Mouse (Mus musculus) heart, embryonic 14.5 days (tissue): ENCODE results near the gene Cyth2. TPM values are rescaled to one million over a fixed set of nuclear protein-coding genes. Genes with fewer than 3 reads are reported as not detected.

Experiments used
- ATAC-seq: fragments of 200-750 bp; cut with Nextera tagmentation; 2 replicates; pipeline ENCODE4 v1.8.0; 2017; ENCODE audit warnings: low read depth, moderate TSS enrichment; ENCODE audit not compliant: insufficient number of reproducible peaks, insufficient read depth, low FRiP score
- H3K27ac ChIP-seq, 2 experiments: fragments of 200-500 bp in 1 of 2; fragments of 300-500 bp in 1 of 2; sonication (generic) in 1 of 2; replicated peaks in 1 of 2; 2 replicates each; pipeline ENCODE4 v1.5.1; 2012 to 2014; ENCODE audit warnings: low read depth in 2 of 2, low read length in 2 of 2, control low read depth in 1 of 2, mild to moderate bottlenecking in 1 of 2, mixed read lengths in 1 of 2; ENCODE audit not compliant: control insufficient read depth in 1 of 2, insufficient read depth in 1 of 2
- H3K27me3 ChIP-seq: fragments of 300-500 bp; sonication (generic); 2 replicates; pipeline ENCODE4 v1.6.1; 2014; ENCODE audit warnings: mild to moderate bottlenecking, low read length, control low read depth; ENCODE audit not compliant: control insufficient read depth, insufficient read depth
- H3K36me3 ChIP-seq: fragments of 300-500 bp; sonication (generic); 2 replicates; pipeline ENCODE4 v1.6.1; 2014; ENCODE audit warnings: mild to moderate bottlenecking, control low read depth, low read length, mixed read lengths; ENCODE audit not compliant: control insufficient read depth, insufficient read depth
- H3K4me1 ChIP-seq, 2 experiments: fragments of 200-500 bp in 1 of 2; fragments of 300-500 bp in 1 of 2; sonication (generic) in 1 of 2; 2 replicates each; pipeline ENCODE4 v1.6.1; 2012 to 2014; ENCODE audit warnings: low read length in 2 of 2, control low read depth in 1 of 2, mixed read lengths in 1 of 2; ENCODE audit not compliant: control insufficient read depth in 2 of 2, insufficient read depth in 2 of 2
- H3K4me2 ChIP-seq: fragments of 300-500 bp; sonication (generic); 2 replicates; pipeline ENCODE4 v1.6.1; 2014; ENCODE audit warnings: mild to moderate bottlenecking, low read length
- H3K4me3 ChIP-seq, 2 experiments: fragments of 200-500 bp in 1 of 2; fragments of 300-500 bp in 1 of 2; sonication (generic) in 1 of 2; 2 replicates each; pipeline ENCODE4 v1.5.1; 2012 to 2014; ENCODE audit warnings: low read length in 2 of 2, mild to moderate bottlenecking in 2 of 2, control low read depth in 1 of 2, low read depth in 1 of 2, moderate library complexity in 1 of 2; ENCODE audit not compliant: control insufficient read depth in 1 of 2, insufficient read depth in 1 of 2
- H3K9ac ChIP-seq: fragments of 300-500 bp; sonication (generic); 2 replicates; pipeline ENCODE4 v1.6.1; 2014; ENCODE audit warnings: mild to moderate bottlenecking, low read length
- H3K9me3 ChIP-seq: fragments of 300-500 bp; sonication (generic); 2 replicates; pipeline ENCODE4 v1.6.1; 2016; ENCODE audit warnings: low read length, control low read depth; ENCODE audit not compliant: control insufficient read depth
- WGBS: fragments of 180-500 bp; shearing (Covaris S2); extraction: QIAGEN DNeasy Blood & Tissue Kit; methylation state at CpG from one replicate; pipeline ENCODE4 v1.1.7; 2014; 5-methylcytosine and 5-hydroxymethylcytosine counted together
- polyA plus RNA-seq: library from polyadenylated mRNA; unstranded; fragments of >200 nt; fragmentation: Nextera tagmentation; extraction: Ambion mirVana; gene quantifications from 2 replicates; pipeline ENCODE4 v1.2.1, GENCODE M21; 2014

Cyth2 gene
- polyA plus RNA-seq, 1 experiment from 2014 or later: 89.7 TPM

- no peak for ATAC-seq
- H3K27me3 ChIP-seq: 0 out of 2 replicates have a peak, but pooled peaks cover 5% of the 10 kb centered on the region
- H3K36me3 ChIP-seq: no peaks in the 10 kb centered on the region
- H3K27ac ChIP-seq: no peak overlapping the region
- H3K4me1 ChIP-seq: no peaks in the 10 kb centered on the region
- WGBS: 90% methylated on average over 6 of the region's 6 CpGs
- H3K9me3 ChIP-seq: peaks cover 3% of the 10 kb centered on the region; the same call in 1 of the 2 replicates
- H3K4me3 ChIP-seq: no peak overlapping the region
- no peak overlapping the region for H3K9ac ChIP-seq
- H3K4me2 ChIP-seq: no peak overlapping the region
Measured at GRCm38 (mm10) chr7:45767500-45767899, 46.9 kb downstream of the Cyth2 start.

DNA sequence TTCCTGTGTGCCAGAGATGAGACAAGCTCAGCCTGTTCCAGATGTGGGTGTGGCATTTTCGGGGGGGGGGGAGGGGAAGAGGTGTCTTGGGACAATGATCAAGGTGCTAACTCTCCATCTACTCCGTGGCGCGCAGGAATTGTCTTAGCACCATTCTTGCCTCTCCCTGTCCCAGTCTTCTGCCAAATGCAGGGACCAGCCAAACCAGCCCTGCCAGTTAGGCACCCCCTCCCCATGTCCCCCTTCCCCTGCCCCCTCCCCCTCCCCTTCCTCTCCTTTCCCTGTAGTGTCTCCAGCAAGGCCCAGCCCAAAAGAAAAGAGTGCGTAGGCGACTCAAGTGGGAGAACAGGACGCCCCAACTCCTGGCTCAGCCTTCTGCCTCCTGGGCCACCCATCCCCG is 47.6 kb downstream of the Cyth2 start:
- Histone ChIP-seq H3K4me3 (no peak overlapping the region), H3K9me3 (peaks cover 3% of the 10 kb centered on the region; the same call in 1 of the 2 replicates), H3K4me1 (no peaks in the 10 kb centered on the region), H3K27ac (no peak overlapping the region), H3K9ac (no peak overlapping the region), H3K36me3 (no peaks in the 10 kb centered on the region), H3K4me2 (no peak overlapping the region), H3K27me3 (0 out of 2 replicates have a peak, but pooled peaks cover 5% of the 10 kb centered on the region)
- no peak for ATAC-seq
- WGBS: 47% methylated on average over 8 of the region's 8 CpGs

GRCm38 (mm10) chr7:45765995-45766394 is 48.4 kb downstream of the Cyth2 start:
- no peaks in the 10 kb centered on the region for H3K36me3 ChIP-seq
- peaks cover 5% of the 10 kb centered on the region; the same call in 1 of the 2 replicates for H3K27me3 ChIP-seq
- H3K9me3 ChIP-seq: peaks cover 3% of the 10 kb centered on the region; the same call in 1 of the 2 replicates
- WGBS: 51% methylated on average over 7 of the region's 8 CpGs
- no peak overlapping the region for H3K27ac ChIP-seq
- no peak overlapping the region for H3K4me3 ChIP-seq
- H3K4me2 ChIP-seq: no peak overlapping the region
- no peak for ATAC-seq
- no peak overlapping the region for H3K9ac ChIP-seq
- no peaks in the 10 kb centered on the region for H3K4me1 ChIP-seq

- Histone ChIP-seq H3K27me3 (peaks cover 37% of the 10 kb centered on the region), H3K9me3 (no peaks in the 10 kb centered on the region), H3K9ac (no peak overlapping the region), H3K4me2 (no peak overlapping the region), H3K4me3 (no peak overlapping the region), H3K27ac (no peak overlapping the region), H3K36me3 (no peaks in the 10 kb centered on the region), H3K4me1 (no peaks in the 10 kb centered on the region)
- 71% methylated on average over 5 of the region's 5 CpGs for WGBS
- no peak for ATAC-seq
Measured at GRCm38 (mm10) chr7:45760151-45760550, 54.2 kb downstream of the Cyth2 start.

DNA sequence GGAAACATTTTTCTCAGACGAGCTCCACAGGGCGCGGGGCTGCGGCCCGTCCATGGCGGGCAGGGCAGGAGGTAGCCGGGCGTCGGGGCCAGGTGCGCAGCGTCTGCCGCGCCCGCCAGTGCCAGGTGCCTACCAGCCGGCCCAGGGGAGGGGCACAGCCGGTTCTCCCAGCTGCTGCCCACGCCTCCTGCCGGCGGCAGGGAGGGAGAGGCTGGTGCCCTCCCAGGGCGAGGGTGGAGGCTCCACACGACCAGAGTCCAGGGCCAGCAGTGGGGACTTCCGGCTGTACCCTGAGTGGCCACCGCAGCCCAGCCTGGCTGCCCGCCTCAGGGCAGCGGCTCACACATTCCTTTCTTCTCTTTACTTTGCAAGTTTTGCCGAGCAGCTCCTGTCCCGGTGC is 55.0 kb downstream of the Cyth2 start:
- no peak for ATAC-seq
- H3K27me3 ChIP-seq: peaks cover 37% of the 10 kb centered on the region
- peak overlapping the region; percentile 54 for H3K4me2 ChIP-seq
- H3K9me3 ChIP-seq: no peaks in the 10 kb centered on the region
- no peaks in the 10 kb centered on the region for H3K36me3 ChIP-seq
- H3K27ac ChIP-seq: no peak overlapping the region
- 7% methylated on average over 26 of the region's 27 CpGs for WGBS
- no peaks in the 10 kb centered on the region for H3K4me1 ChIP-seq
- H3K4me3 ChIP-seq: peak overlapping the region in 1 of 2 experiments; percentile 18; a peak in 2 of 4 replicates
- 0 out of 2 replicates have a peak overlapping the region, but pooled peaks have one; percentile 1 for H3K9ac ChIP-seq

Other genes with a start within 250 kb of the Cyth2 start
- 66.0 and 72.0 TPM in 2 replicates for gene Bcat2, start 244.4 kb downstream of the Cyth2 start, polyA plus RNA-seq
- not detected in 2 replicates for gene Fgf21, start 199.1 kb downstream of the Cyth2 start, polyA plus RNA-seq
- 0.07 TPM in 1 of 2 replicates, not detected in the other for gene Fut1, start 197.3 kb downstream of the Cyth2 start, polyA plus RNA-seq
- 0.23 and 0.41 TPM in 2 replicates for gene Izumo1, start 192.8 kb downstream of the Cyth2 start, polyA plus RNA-seq
- gene Rasip1, start 187.1 kb downstream of the Cyth2 start, polyA plus RNA-seq: 22.4 and 24.3 TPM in 2 replicates
- 6.2 and 7.6 TPM in 2 replicates for gene Mamstr, start 174.6 kb downstream of the Cyth2 start, polyA plus RNA-seq
- gene Fut2, start 148.2 kb downstream of the Cyth2 start, polyA plus RNA-seq: 2.4 and 2.7 TPM in 2 replicates
- not detected in 2 replicates for gene Ntn5, start 130.6 kb downstream of the Cyth2 start, polyA plus RNA-seq
- gene Sec1, start 120.2 kb downstream of the Cyth2 start, polyA plus RNA-seq: 0.28 and 0.41 TPM in 2 replicates
- 6.8 and 8.0 TPM in 2 replicates for gene Car11, start 114.7 kb downstream of the Cyth2 start, polyA plus RNA-seq
- gene Dbp, start 109.5 kb downstream of the Cyth2 start, polyA plus RNA-seq: 4.5 and 7.3 TPM in 2 replicates
- 666 and 743 TPM in 2 replicates for gene Rpl18, start 99.1 kb downstream of the Cyth2 start, polyA plus RNA-seq
- 11.9 and 12.5 TPM in 2 replicates for gene Sphk2, start 96.6 kb downstream of the Cyth2 start, polyA plus RNA-seq
- 0.16 and 0.31 TPM in 2 replicates for gene Fam83e, start 93.4 kb downstream of the Cyth2 start, polyA plus RNA-seq
- gene Spaca4, start 88.8 kb downstream of the Cyth2 start, polyA plus RNA-seq: not detected in 2 replicates
- gene Lmtk3, start 30.8 kb downstream of the Cyth2 start, polyA plus RNA-seq: 0.31 and 1.1 TPM in 2 replicates
- gene Sult2b1, start 29.9 kb downstream of the Cyth2 start, polyA plus RNA-seq: 0.30 and 0.81 TPM in 2 replicates
- gene Kcnj14, start 10.2 kb upstream of the Cyth2 start, polyA plus RNA-seq: 0.26 and 0.78 TPM in 2 replicates
- 33.5 and 36.2 TPM in 2 replicates for gene Grwd1, start 16.4 kb upstream of the Cyth2 start, polyA plus RNA-seq
- gene Kdelr1, start 58.2 kb upstream of the Cyth2 start, polyA plus RNA-seq: 85.7 and 125 TPM in 2 replicates
- gene Grin2d, start 63.8 kb upstream of the Cyth2 start, polyA plus RNA-seq: 0.12 and 0.15 TPM in 2 replicates
- gene Syngr4, start 82.1 kb upstream of the Cyth2 start, polyA plus RNA-seq: 0.86 and 1.5 TPM in 2 replicates
- 5.1 and 8.7 TPM in 2 replicates for gene Tmem143, start 82.4 kb upstream of the Cyth2 start, polyA plus RNA-seq
- 76.6 and 90.5 TPM in 2 replicates for gene Emp3, start 106.8 kb upstream of the Cyth2 start, polyA plus RNA-seq
- 2.4 and 2.7 TPM in 2 replicates for gene Ccdc114, start 109.5 kb upstream of the Cyth2 start, polyA plus RNA-seq
- not detected in 2 replicates for gene Abcc6, start 215.7 kb upstream of the Cyth2 start, polyA plus RNA-seq
- 18.1 and 20.3 TPM in 2 replicates for gene Nomo1, start 219.1 kb upstream of the Cyth2 start, polyA plus RNA-seq